Mouse (Mus musculus): Measurements from ENCODE around the gene Fam129b. TPM values are rescaled to one million over a fixed set of nuclear protein-coding genes. Genes with fewer than 3 reads are reported as not detected.
A peak's percentile ranks its signal among the peaks of the same experiment; 100 is the strongest.

Gene Fam129b
- polyA plus RNA-seq, 1 experiment from 2014 or later: 25.3 TPM

DNA sequence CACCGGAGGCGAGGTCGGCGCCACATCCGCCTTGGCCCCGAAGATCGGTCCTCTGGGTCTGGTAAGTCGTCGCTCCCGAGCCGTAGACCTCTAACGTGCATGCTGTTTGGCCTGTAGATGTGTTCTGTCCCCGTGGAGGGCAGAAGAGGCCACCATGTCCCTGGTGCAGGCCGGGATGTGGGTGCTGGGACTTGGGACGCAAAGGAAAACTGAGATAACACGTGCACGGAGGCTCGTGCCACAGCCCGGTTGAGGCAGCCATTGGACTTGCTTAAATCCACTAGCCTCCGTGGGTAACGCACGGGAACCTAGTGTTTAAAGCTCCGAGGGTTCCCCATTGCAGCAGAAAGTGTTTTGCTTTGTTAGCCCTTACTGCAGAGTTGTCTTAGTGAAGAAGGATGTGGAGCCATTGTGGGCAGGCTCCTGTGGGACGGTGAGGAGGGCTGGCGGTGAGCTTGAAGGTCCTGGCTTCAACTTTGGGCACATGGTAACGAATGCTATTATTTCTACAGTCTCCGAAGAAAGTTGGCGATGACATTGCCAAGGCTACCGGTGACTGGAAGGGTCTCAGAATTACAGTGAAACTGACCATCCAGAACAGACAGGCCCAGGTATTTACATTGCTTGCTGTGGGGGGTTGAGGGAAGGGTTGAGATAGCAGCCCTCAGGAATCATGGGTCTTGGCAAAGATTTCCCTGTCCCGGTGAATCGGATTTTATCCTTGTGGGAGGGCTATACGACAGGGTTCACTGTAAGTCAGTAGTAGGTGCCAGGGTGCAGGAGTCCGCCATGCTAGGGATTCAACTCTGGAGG, 86.4 kb downstream of the Fam129b start:
- Histone ChIP-seq H3K27ac (ENCODE audit: low read length) (peak overlapping the region; percentile 78), H3K4me1 (ENCODE audit: control insufficient read depth, insufficient read depth, low read length) (peaks cover 26% of the 10 kb centered on the region), H3K27me3 (ENCODE audit: control insufficient read depth, insufficient read depth, low read depth, low read length) (no peaks in the 10 kb centered on the region), H3K9me3 (replicated peaks; ENCODE audit: control insufficient read depth, low read length, poor library complexity, severe bottlenecking) (no peaks in the 10 kb centered on the region), H3K4me3 (ENCODE audit: low read depth, low read length) (peak overlapping the region; percentile 74), H3K9ac (ENCODE audit: low read depth, low read length) (peak overlapping the region; percentile 90), H3K36me3 (ENCODE audit: control insufficient read depth, insufficient read depth, low read length) (peaks cover 12% of the 10 kb centered on the region; the same call in 1 of the 2 replicates), H3K4me2 (ENCODE audit: low read length) (peak overlapping the region; percentile 97)
- under 1% methylated on average over 33 of the region's 33 CpGs for WGBS
- ATAC-seq: 0 out of 2 replicates have a peak, but pooled peaks have one; percentile 3

DNA sequence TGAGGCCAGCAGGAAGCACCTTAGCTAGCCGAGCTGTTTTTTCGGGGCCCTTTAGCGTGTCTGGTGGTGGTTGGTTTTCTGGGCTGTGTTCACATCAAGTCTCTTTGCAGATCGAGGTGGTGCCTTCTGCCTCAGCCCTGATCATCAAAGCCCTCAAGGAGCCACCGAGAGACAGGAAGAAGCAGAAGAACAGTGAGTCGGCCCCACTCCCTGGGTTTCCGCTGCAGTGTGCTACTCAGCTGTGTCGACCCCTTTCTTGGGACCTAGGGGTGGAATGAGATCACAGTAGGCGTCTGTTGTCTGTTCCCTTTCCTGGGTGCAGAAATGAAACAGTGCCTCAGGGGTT, 86.9 kb downstream of the Fam129b start:
- Histone ChIP-seq H3K4me3 (ENCODE audit: low read depth, low read length) (peak overlapping the region; percentile 74), H3K9ac (ENCODE audit: low read depth, low read length) (peak overlapping the region; percentile 90), H3K4me1 (ENCODE audit: control insufficient read depth, insufficient read depth, low read length) (peaks cover 32% of the 10 kb centered on the region), H3K27me3 (ENCODE audit: control insufficient read depth, insufficient read depth, low read depth, low read length) (no peaks in the 10 kb centered on the region), H3K9me3 (replicated peaks; ENCODE audit: control insufficient read depth, low read length, poor library complexity, severe bottlenecking) (no peaks in the 10 kb centered on the region), H3K27ac (ENCODE audit: low read length) (no peak overlapping the region), H3K36me3 (ENCODE audit: control insufficient read depth, insufficient read depth, low read length) (peaks cover 12% of the 10 kb centered on the region; the same call in 1 of the 2 replicates), H3K4me2 (ENCODE audit: low read length) (peak overlapping the region; percentile 97)
- 14% methylated on average over 9 of the region's 9 CpGs for WGBS
- ATAC-seq: no peak

GRCm38 (mm10) chr2:32963544-32963943, 87.6 kb downstream of the Fam129b start:
- Histone ChIP-seq H3K9me3 (replicated peaks; ENCODE audit: control insufficient read depth, low read length, poor library complexity, severe bottlenecking) (no peaks in the 10 kb centered on the region), H3K27me3 (ENCODE audit: control insufficient read depth, insufficient read depth, low read depth, low read length) (no peaks in the 10 kb centered on the region), H3K4me3 (ENCODE audit: low read depth, low read length) (no peak overlapping the region), H3K36me3 (ENCODE audit: control insufficient read depth, insufficient read depth, low read length) (peaks cover 12% of the 10 kb centered on the region; the same call in 1 of the 2 replicates), H3K27ac (ENCODE audit: low read length) (no peak overlapping the region), H3K4me1 (ENCODE audit: control insufficient read depth, insufficient read depth, low read length) (peaks cover 34% of the 10 kb centered on the region), H3K4me2 (ENCODE audit: low read length) (no peak overlapping the region; the same call in 1 of the 2 replicates), H3K9ac (ENCODE audit: low read depth, low read length) (no peak overlapping the region)
- 70% methylated on average over 4 of the region's 4 CpGs for WGBS
- no peak for ATAC-seq

DNA sequence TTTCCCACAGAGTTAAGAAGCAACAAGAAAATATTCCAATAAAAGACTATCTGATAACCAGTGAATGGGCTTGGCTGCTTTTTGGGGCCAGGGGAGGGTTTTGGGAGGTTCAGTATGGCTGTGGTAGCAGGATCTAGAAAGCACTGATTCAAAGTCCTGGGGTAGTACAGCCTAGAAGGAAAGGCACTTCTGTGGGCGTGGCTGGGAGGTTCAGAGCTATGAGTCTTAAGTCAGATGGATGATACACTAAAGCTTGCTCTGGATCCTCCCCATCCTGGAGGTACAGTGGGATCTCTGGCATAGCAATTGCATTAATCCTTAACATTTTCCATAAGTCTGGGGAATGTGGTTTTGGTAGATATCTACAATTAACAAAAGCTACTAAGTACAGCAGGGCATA, 88.1 kb downstream of the Fam129b start:
- Histone ChIP-seq H3K4me3 (ENCODE audit: low read depth, low read length) (no peak overlapping the region), H3K4me2 (ENCODE audit: low read length) (no peak overlapping the region), H3K27ac (ENCODE audit: low read length) (no peak overlapping the region), H3K27me3 (ENCODE audit: control insufficient read depth, insufficient read depth, low read depth, low read length) (no peaks in the 10 kb centered on the region), H3K4me1 (ENCODE audit: control insufficient read depth, insufficient read depth, low read length) (peaks cover 34% of the 10 kb centered on the region), H3K36me3 (ENCODE audit: control insufficient read depth, insufficient read depth, low read length) (peaks cover 12% of the 10 kb centered on the region; the same call in 1 of the 2 replicates), H3K9me3 (replicated peaks; ENCODE audit: control insufficient read depth, low read length, poor library complexity, severe bottlenecking) (no peaks in the 10 kb centered on the region), H3K9ac (ENCODE audit: low read depth, low read length) (no peak overlapping the region)
- ATAC-seq: no peak
- WGBS: 72% methylated on average over 1 of the region's 1 CpGs

- 32% methylated on average over 10 of the region's 10 CpGs for WGBS
- Histone ChIP-seq H3K4me2 (ENCODE audit: low read length) (no peak overlapping the region), H3K9ac (ENCODE audit: low read depth, low read length) (no peak overlapping the region), H3K4me3 (ENCODE audit: low read depth, low read length) (no peak overlapping the region), H3K36me3 (ENCODE audit: control insufficient read depth, insufficient read depth, low read length) (peaks cover 12% of the 10 kb centered on the region; the same call in 1 of the 2 replicates), H3K9me3 (replicated peaks; ENCODE audit: control insufficient read depth, low read length, poor library complexity, severe bottlenecking) (no peaks in the 10 kb centered on the region), H3K27ac (ENCODE audit: low read length) (no peak overlapping the region), H3K27me3 (ENCODE audit: control insufficient read depth, insufficient read depth, low read depth, low read length) (no peaks in the 10 kb centered on the region), H3K4me1 (ENCODE audit: control insufficient read depth, insufficient read depth, low read length) (peaks cover 34% of the 10 kb centered on the region)
- ATAC-seq: no peak
Observed at GRCm38 (mm10) chr2:32964659-32965457, 88.9 kb downstream of the Fam129b start.

DNA sequence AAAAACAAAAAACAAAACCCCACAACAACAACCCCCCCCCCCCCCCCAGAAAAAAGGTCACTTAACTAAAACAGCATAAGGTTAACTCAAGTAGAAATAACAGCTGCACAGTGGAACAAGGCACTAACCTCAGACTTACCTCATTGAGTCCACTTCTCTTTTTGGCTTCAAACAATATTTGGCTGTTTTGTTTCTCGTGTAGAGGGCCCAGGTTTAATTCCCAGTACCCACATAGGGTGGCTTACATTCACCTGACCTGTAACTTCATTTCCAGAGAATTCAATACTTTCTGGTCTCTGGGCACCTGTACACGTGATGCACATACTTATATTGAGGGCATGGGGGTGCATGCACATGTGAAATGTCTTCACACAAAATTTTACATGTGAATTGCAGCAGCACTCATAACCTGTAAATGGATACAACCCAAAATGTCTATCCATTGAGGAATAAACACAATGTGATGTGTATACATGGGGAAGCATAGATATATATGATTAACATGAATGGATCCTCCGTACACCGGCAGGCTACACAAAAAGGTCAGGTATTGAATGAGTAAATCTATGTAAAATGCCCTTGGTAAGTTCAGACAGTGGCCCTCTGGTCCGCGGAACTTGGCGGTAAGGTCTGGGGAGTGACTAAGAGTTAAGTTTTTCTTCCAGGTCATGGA, 89.7 kb downstream of the Fam129b start:
- 16% methylated on average over 7 of the region's 7 CpGs for WGBS
- peaks cover 31% of the 10 kb centered on the region for H3K4me1 ChIP-seq (ENCODE audit: control insufficient read depth, insufficient read depth, low read length)
- no peak overlapping the region for H3K4me3 ChIP-seq (ENCODE audit: low read depth, low read length)
- no peak overlapping the region for H3K9ac ChIP-seq (ENCODE audit: low read depth, low read length)
- H3K27ac ChIP-seq (ENCODE audit: low read length): no peak overlapping the region
- no peak for ATAC-seq
- H3K9me3 ChIP-seq (replicated peaks; ENCODE audit: control insufficient read depth, low read length, poor library complexity, severe bottlenecking): no peaks in the 10 kb centered on the region
- H3K36me3 ChIP-seq (ENCODE audit: control insufficient read depth, insufficient read depth, low read length): peaks cover 12% of the 10 kb centered on the region; the same call in 1 of the 2 replicates
- H3K27me3 ChIP-seq (ENCODE audit: control insufficient read depth, insufficient read depth, low read depth, low read length): no peaks in the 10 kb centered on the region
- H3K4me2 ChIP-seq (ENCODE audit: low read length): no peak overlapping the region; the same call in 1 of the 2 replicates

- Histone ChIP-seq H3K9me3 (replicated peaks; ENCODE audit: control insufficient read depth, low read length, poor library complexity, severe bottlenecking) (no peaks in the 10 kb centered on the region), H3K4me1 (ENCODE audit: control insufficient read depth, insufficient read depth, low read length) (peaks cover 27% of the 10 kb centered on the region), H3K36me3 (ENCODE audit: control insufficient read depth, insufficient read depth, low read length) (peaks cover 12% of the 10 kb centered on the region; the same call in 1 of the 2 replicates), H3K4me3 (ENCODE audit: low read depth, low read length) (peak overlapping the region; percentile 63), H3K27ac (ENCODE audit: low read length) (peak overlapping the region; percentile 94), H3K27me3 (ENCODE audit: control insufficient read depth, insufficient read depth, low read depth, low read length) (no peaks in the 10 kb centered on the region), H3K4me2 (ENCODE audit: low read length) (peak overlapping the region; percentile 86), H3K9ac (ENCODE audit: low read depth, low read length) (peak overlapping the region; percentile 79)
- WGBS: 11% methylated on average over 13 of the region's 13 CpGs
- no peak for ATAC-seq
Observed at GRCm38 (mm10) chr2:32966184-32966688, 90.3 kb downstream of the Fam129b start.

DNA sequence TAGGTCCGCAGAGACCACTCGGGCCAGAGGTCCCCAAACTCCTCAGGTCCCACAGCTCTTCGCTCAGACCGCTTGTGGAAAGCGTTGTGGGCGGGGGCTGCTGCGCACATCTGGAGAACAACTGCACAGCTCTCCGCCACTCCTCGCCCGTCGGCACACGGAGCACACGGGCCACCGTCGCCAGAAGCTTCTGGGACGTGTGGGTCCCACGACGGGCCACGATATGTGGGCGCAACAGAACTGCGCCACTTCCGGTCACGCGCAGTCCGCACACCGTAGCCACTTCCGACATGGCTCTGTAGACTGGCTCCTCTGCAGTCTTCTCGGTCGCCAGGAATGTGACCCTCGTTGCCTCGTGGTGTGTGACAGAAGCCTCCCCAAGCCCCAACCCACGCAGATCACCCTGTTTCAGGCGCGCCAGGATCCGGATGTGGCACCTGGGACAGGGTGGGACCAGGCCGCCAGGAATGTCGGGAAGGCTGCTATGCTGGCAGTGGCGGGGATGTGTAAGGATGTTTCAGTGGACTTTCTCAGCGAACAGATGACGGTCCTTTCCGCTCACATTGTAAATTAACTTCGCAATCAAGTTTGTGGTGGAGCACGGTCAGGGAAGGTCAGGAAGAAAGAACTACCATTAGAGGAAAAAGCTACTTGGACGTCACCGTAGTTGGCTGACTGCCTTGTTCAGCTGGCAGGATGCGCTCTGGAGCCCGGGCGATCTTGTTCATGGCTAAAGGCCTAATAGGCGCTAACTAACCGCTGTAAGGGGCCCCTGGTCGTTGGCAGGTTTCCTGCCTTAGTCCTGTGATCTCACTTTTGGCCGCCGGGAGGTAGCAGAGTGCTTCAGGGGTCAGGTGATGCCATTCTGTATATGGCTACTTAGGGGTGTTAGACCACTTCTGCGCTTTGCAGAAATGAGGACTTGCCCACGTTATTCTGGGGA, 91.0 kb downstream of the Fam129b start:
- WGBS: under 1% methylated on average over 55 of the region's 55 CpGs
- Histone ChIP-seq H3K27ac (ENCODE audit: low read length) (peak overlapping the region; percentile 94), H3K4me3 (ENCODE audit: low read depth, low read length) (peak overlapping the region; percentile 63), H3K4me2 (ENCODE audit: low read length) (peak overlapping the region; percentile 86), H3K9me3 (replicated peaks; ENCODE audit: control insufficient read depth, low read length, poor library complexity, severe bottlenecking) (no peaks in the 10 kb centered on the region), H3K27me3 (ENCODE audit: control insufficient read depth, insufficient read depth, low read depth, low read length) (no peaks in the 10 kb centered on the region), H3K36me3 (ENCODE audit: control insufficient read depth, insufficient read depth, low read length) (peaks cover 12% of the 10 kb centered on the region; the same call in 1 of the 2 replicates), H3K4me1 (ENCODE audit: control insufficient read depth, insufficient read depth, low read length) (peaks cover 27% of the 10 kb centered on the region), H3K9ac (ENCODE audit: low read depth, low read length) (peak overlapping the region; percentile 79)
- peak; percentile 92 for ATAC-seq
